Mouse (Mus musculus) MEL (cell line): ENCODE results near the gene Mdp1. TPM values are rescaled to one million over a fixed set of nuclear protein-coding genes. Genes with fewer than 3 reads are reported as not detected.

Experiments
- DNase-seq: peaks from one replicate; pipeline ENCODE4 v3.0.0; 2011; ENCODE audit warnings: low read depth, low spot score
- H3K27ac ChIP-seq: 2 replicates; pipeline ENCODE4 v1.5.1; 2012; ENCODE audit warnings: low read depth, mild to moderate bottlenecking, control low read depth, low read length, moderate library complexity; ENCODE audit not compliant: control insufficient read depth
- H3K27me3 ChIP-seq, 2 experiments: fragments of 150-350 bp in 1 of 2; sonication (generic) in 1 of 2; 2 replicates each; pipeline ENCODE4 v1.6.1; 2012; ENCODE audit warnings: low read length in 2 of 2, mild to moderate bottlenecking in 2 of 2, improper control_type of control experiment in 1 of 2, moderate library complexity in 1 of 2; ENCODE audit not compliant: insufficient read depth in 2 of 2, control insufficient read depth in 1 of 2
- H3K36me3 ChIP-seq, 2 experiments: 2 replicates each; pipeline ENCODE4 v1.6.1; 2012 to 2014; ENCODE audit warnings: low read length in 2 of 2, improper control_type of control experiment in 1 of 2, inconsistent platforms in 1 of 2, mild to moderate bottlenecking in 1 of 2; ENCODE audit not compliant: insufficient read depth in 2 of 2, control insufficient read depth in 1 of 2
- H3K4me1 ChIP-seq, 2 experiments: fragments of 150-350 bp in 1 of 2; sonication (generic) in 1 of 2; 2 replicates each; pipeline ENCODE4 v1.6.1; 2012; ENCODE audit warnings: low read length in 2 of 2, improper control_type of control experiment in 1 of 2, mild to moderate bottlenecking in 1 of 2; ENCODE audit not compliant: insufficient read depth in 2 of 2, control insufficient read depth in 1 of 2
- H3K4me3 ChIP-seq, 2 experiments: fragments of 150-350 bp in 1 of 2; sonication (generic) in 1 of 2; 2 replicates each; pipeline ENCODE4 v1.5.1; 2012; ENCODE audit warnings: low read depth in 2 of 2, low read length in 2 of 2, mild to moderate bottlenecking in 2 of 2, moderate library complexity in 2 of 2, control low read depth in 1 of 2, improper control_type of control experiment in 1 of 2; ENCODE audit not compliant: control insufficient read depth in 1 of 2, insufficient read depth in 1 of 2
- H3K79me2 ChIP-seq: 2 replicates; pipeline ENCODE4 v1.6.1; 2012; ENCODE audit warnings: mild to moderate bottlenecking, low read length, moderate library complexity; ENCODE audit not compliant: control insufficient read depth, poor library complexity, insufficient read depth
- H3K9ac ChIP-seq: 2 replicates; pipeline ENCODE4 v1.6.1; 2012; ENCODE audit warnings: low read depth, mild to moderate bottlenecking, control low read depth, low read length, moderate library complexity; ENCODE audit not compliant: control insufficient read depth, poor library complexity, severe bottlenecking
- H3K9me3 ChIP-seq: fragments of 150-350 bp; sonication (generic); replicated peaks from 2 replicates; pipeline ENCODE4 v1.6.1; 2012; ENCODE audit warnings: mild to moderate bottlenecking, low read length, improper control_type of control experiment, moderate library complexity; ENCODE audit not compliant: insufficient read depth
- CHD1 ChIP-seq: IDR thresholded peaks from 2 replicates; pipeline ENCODE4 v1.6.1; 2012; ENCODE audit warnings: low read depth, mild to moderate bottlenecking, inconsistent platforms, low read length, improper control_type of control experiment
- CHD2 ChIP-seq: IDR thresholded peaks from 2 replicates; pipeline ENCODE4 v1.6.1; 2011; ENCODE audit warnings: low read length, improper control_type of control experiment
- CTCF ChIP-seq, 3 experiments: IDR thresholded peaks in 2 of 3; conservative IDR thresholded peaks in 1 of 3; 2 replicates each; pipeline ENCODE4 v1.5.1; 2011 to 2012; ENCODE audit warnings: low read length in 3 of 3, low read depth in 2 of 3, mild to moderate bottlenecking in 2 of 3, improper control_type of control experiment in 1 of 3, inconsistent platforms in 1 of 3, mixed read lengths in 1 of 3, moderate library complexity in 1 of 3; ENCODE audit not compliant: control insufficient read depth in 1 of 3, insufficient read depth in 1 of 3, poor library complexity in 1 of 3, severe bottlenecking in 1 of 3
- ELF1 ChIP-seq: IDR thresholded peaks from 2 replicates; pipeline ENCODE4 v1.6.1; 2014; ENCODE audit warnings: low read depth, mild to moderate bottlenecking, inconsistent platforms, low read length, improper control_type of control experiment, moderate library complexity
- GABPA ChIP-seq: IDR thresholded peaks from 2 replicates; pipeline ENCODE4 v1.6.1; 2012; ENCODE audit warnings: low read depth, mild to moderate bottlenecking, inconsistent platforms, low read length, improper control_type of control experiment, moderate library complexity
- HCFC1 ChIP-seq: IDR thresholded peaks from 2 replicates; pipeline ENCODE4 v1.6.1; 2012; ENCODE audit warnings: low read depth, mild to moderate bottlenecking, inconsistent platforms, low read length, improper control_type of control experiment, moderate library complexity
- JUND ChIP-seq: IDR thresholded peaks from 2 replicates; pipeline ENCODE4 v1.6.1; 2011; ENCODE audit warnings: low read depth, mild to moderate bottlenecking, improper control_type of control experiment, low read length
- MAX ChIP-seq: IDR thresholded peaks from 2 replicates; pipeline ENCODE4 v1.6.1; 2011; ENCODE audit warnings: low read length, improper control_type of control experiment
- MXI1 ChIP-seq: IDR thresholded peaks from 2 replicates; pipeline ENCODE4 v1.6.1; 2011; ENCODE audit warnings: mild to moderate bottlenecking, low read depth, low read length, improper control_type of control experiment
- NRF1 ChIP-seq: IDR thresholded peaks from 2 replicates; pipeline ENCODE4 v1.6.1; 2014; ENCODE audit warnings: low read depth, mild to moderate bottlenecking, inconsistent platforms, low read length, improper control_type of control experiment, moderate library complexity; ENCODE audit not compliant: poor library complexity, insufficient read depth, severe bottlenecking
- POLR2A ChIP-seq, 2 experiments: IDR thresholded peaks; 2 replicates each; pipeline ENCODE4 v1.6.1; 2011 to 2012; ENCODE audit warnings: low read length in 2 of 2, mild to moderate bottlenecking in 2 of 2, control low read depth in 1 of 2, improper control_type of control experiment in 1 of 2, low read depth in 1 of 2, moderate library complexity in 1 of 2; ENCODE audit not compliant: control insufficient read depth in 1 of 2, insufficient read depth in 1 of 2, poor library complexity in 1 of 2
- RCOR1 ChIP-seq: IDR thresholded peaks from 2 replicates; pipeline ENCODE4 v1.6.1; 2012; ENCODE audit warnings: low read depth, mild to moderate bottlenecking, inconsistent platforms, low read length, improper control_type of control experiment
- SMC3 ChIP-seq: IDR thresholded peaks from 2 replicates; pipeline ENCODE4 v1.6.1; 2011; ENCODE audit warnings: low read depth, low read length, improper control_type of control experiment
- TAL1 ChIP-seq: IDR thresholded peaks from 2 replicates; pipeline ENCODE4 v1.6.1; 2012; ENCODE audit warnings: mild to moderate bottlenecking, inconsistent platforms, low read length, moderate library complexity, mixed read lengths
- TBP ChIP-seq: IDR thresholded peaks from 2 replicates; pipeline ENCODE4 v1.8.0; 2011; ENCODE audit warnings: low read depth, low read length, improper control_type of control experiment
- TCF12 ChIP-seq: IDR thresholded peaks from 2 replicates; pipeline ENCODE4 v1.6.1; 2014; ENCODE audit warnings: low read depth, mild to moderate bottlenecking, inconsistent platforms, low read length, improper control_type of control experiment, moderate library complexity
- ZMIZ1 ChIP-seq: IDR thresholded peaks from 2 replicates; pipeline ENCODE4 v1.6.1; 2012; ENCODE audit warnings: low read depth, mild to moderate bottlenecking, inconsistent platforms, low read length, improper control_type of control experiment, moderate library complexity
- polyA plus RNA-seq, 2 experiments: library from polyadenylated mRNA; stranded (reverse) in 1 of 2; unstranded in 1 of 2; fragments of >175 nt in 1 of 2; fragments of >200 nt in 1 of 2; gene quantifications; 2 replicates each; pipeline versions ENCODE4 v1.2.1 to v1.2.4; 2012; ENCODE audit warnings: low replicate concordance in 2 of 2, low read depth in 1 of 2; ENCODE audit not compliant: insufficient read length in 2 of 2, insufficient read depth in 1 of 2, missing spikeins in 1 of 2
- total RNA-seq: library from RNA; depleted of rRNA; stranded (reverse); fragments of 300-350 nt; gene quantifications from 2 replicates; pipeline ENCODE4 v1.2.3, GENCODE M21; 2012

The Mdp1 gene
- total and polyA plus RNA-seq, 3 experiments = 25.6 to 30.6 TPM; not detected in 1

GRCm38 (mm10) chr14:55658011-55658410, 2.3 kb downstream of the Mdp1 start:
- peaks cover 3 to 14% of the 10 kb centered on the region in 2 experiments for H3K4me1 ChIP-seq
- H3K9me3 ChIP-seq = no peaks in the 10 kb centered on the region
- no peak for DNase-seq
- peaks cover 3 to 11% of the 10 kb centered on the region in 2 experiments; a peak in 3 of 4 replicates for H3K36me3 ChIP-seq
- no peak overlapping the region for H3K4me3 ChIP-seq
- no peaks in the 10 kb centered on the region for H3K27me3 ChIP-seq
- TF ChIP-seq HCFC1 = no peak
- no peak for TF ChIP-seq ELF1
- TF ChIP-seq CHD1 = no peak
- TF ChIP-seq POLR2A (IDR thresholded peaks at IDR 0.05; ENCODE audit: control insufficient read depth in 1 of 2, insufficient read depth in 1 of 2, low read depth in 1 of 2, low read length in 2 of 2, poor library complexity in 1 of 2) = no peak
- TF ChIP-seq TCF12 = no peak
- no peak for TF ChIP-seq RCOR1
- no peak for TF ChIP-seq GABPA
- TF ChIP-seq MXI1 = no peak
- no peak for TF ChIP-seq CTCF (IDR thresholded peaks at IDR 0.05 in 2 of 3, conservative IDR thresholded peaks at IDR 0.05 in 1 of 3; ENCODE audit: control insufficient read depth in 1 of 3, insufficient read depth in 1 of 3, low read depth in 2 of 3, low read length in 3 of 3, poor library complexity in 1 of 3, severe bottlenecking in 1 of 3)
- no peak for TF ChIP-seq CHD2
- TF ChIP-seq, all 39 proteins: peak for 0
- Histone ChIP-seq H3K9ac (no peak overlapping the region), H3K27ac (no peak overlapping the region), H3K79me2 (no peaks in the 10 kb centered on the region; the same call in 1 of the 2 replicates)

- H3K27me3 ChIP-seq = no peaks in the 10 kb centered on the region
- no peaks in the 10 kb centered on the region; the same call in 1 of the 2 replicates for H3K79me2 ChIP-seq
- no peak overlapping the region for H3K4me3 ChIP-seq
- H3K4me1 ChIP-seq = peaks cover 3 to 14% of the 10 kb centered on the region in 2 experiments
- no peak overlapping the region for H3K27ac ChIP-seq
- no peaks in the 10 kb centered on the region for H3K9me3 ChIP-seq
- no peak for TF ChIP-seq ZMIZ1
- no peak for TF ChIP-seq ELF1
- TF ChIP-seq SMC3 = no peak
- TF ChIP-seq NRF1 = no peak
- TF ChIP-seq HCFC1 = no peak
- TF ChIP-seq TAL1 = no peak
- no peak for TF ChIP-seq MXI1
- TF ChIP-seq MAX = no peak
- TF ChIP-seq POLR2A (IDR thresholded peaks at IDR 0.05; ENCODE audit: control insufficient read depth in 1 of 2, insufficient read depth in 1 of 2, low read depth in 1 of 2, low read length in 2 of 2, poor library complexity in 1 of 2) = no peak
- TF ChIP-seq TBP = no peak
- no peak for TF ChIP-seq GABPA
- TF ChIP-seq CTCF (IDR thresholded peaks at IDR 0.05 in 2 of 3, conservative IDR thresholded peaks at IDR 0.05 in 1 of 3; ENCODE audit: control insufficient read depth in 1 of 3, insufficient read depth in 1 of 3, low read depth in 2 of 3, low read length in 3 of 3, poor library complexity in 1 of 3, severe bottlenecking in 1 of 3) = no peak
- TF ChIP-seq RCOR1 = no peak
- no peak for TF ChIP-seq JUND
- H3K36me3 ChIP-seq = peaks cover 0 to 11% of the 10 kb centered on the region in 2 experiments; a peak in 3 of 4 replicates
- no peak overlapping the region for H3K9ac ChIP-seq
- DNase-seq = no peak
Measured at GRCm38 (mm10) chr14:55656935-55657334, 3.4 kb downstream of the Mdp1 start.
